Mouse (Mus musculus) skeletal muscle tissue, postnatal 0 days (tissue): ENCODE data around the gene Il33. TPM values are rescaled to one million over a fixed set of nuclear protein-coding genes. Genes with fewer than 3 reads are reported as not detected.

Experiments
- polyA plus RNA-seq: library from polyadenylated mRNA; unstranded; fragments of >200 nt; fragmentation: Nextera tagmentation; extraction: Ambion mirVana; gene quantifications from 2 replicates; pipeline ENCODE4 v1.2.1, GENCODE M21; 2015

Gene Il33
- polyA plus RNA-seq, result 6.4 and 7.0 TPM in 2 replicates

DNA sequence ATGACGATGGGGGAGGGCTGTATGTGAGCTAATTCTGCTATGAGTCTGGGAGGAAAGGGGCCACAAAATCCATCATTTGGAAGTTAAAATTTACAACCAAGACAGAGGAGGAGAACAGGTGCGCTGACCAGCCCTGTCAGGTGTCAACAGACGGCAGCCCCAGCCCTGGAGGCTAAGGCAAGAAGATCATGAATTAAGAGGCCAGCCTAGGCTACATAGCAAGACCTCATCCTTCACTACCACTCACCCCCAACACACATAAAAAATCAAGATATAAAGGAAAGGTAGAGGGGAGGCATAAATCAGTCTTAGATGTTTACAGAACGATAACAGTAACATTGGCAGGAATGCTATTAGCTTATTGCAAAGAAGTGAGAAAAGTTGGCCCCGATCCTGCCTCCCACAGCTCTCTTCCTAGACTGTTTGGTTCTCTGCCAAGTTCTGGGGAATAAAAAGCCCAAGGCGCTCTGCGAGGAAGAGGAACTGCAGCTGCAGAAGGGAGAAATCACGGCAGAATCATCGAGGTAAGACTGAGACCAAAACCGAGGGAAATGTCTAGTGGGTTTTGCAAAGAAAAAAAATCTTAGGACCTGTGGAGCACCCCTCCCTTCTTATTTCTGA is at the start of gene Il33:
Gene Il33 (plus strand): TSS at position 477 of the 621 bp plus-strand sequence.

DNA sequence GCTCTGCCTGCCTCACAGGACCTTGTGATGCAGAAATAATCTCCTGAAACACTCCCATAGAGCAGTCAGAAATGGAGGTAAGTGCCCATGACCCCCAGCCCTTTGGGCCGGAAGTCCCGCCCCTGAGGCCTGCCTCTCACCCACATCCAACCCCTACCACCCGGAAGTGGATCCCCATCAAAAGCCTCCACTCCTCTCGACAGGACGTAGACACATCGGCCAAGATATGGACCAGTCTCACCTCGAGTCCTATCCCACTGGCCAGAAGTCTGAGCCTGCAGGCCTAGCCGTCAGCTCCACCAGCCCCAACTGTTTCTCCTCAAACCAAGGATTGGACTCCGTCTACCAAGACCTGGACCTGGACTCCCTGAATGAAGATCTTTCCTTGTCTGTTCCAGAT is 78.7 kb downstream of the Il33 start, which contains the start of gene Trpd52l3:
Gene Trpd52l3 (plus strand): TSS at position 170 of the 400 bp plus-strand sequence.

Other genes with a start within 250 kb of the Il33 start
- gene Mlana, start 227.3 kb upstream of the Il33 start, polyA plus RNA-seq, result not detected in 2 replicates
- 2.3 and 2.8 TPM in 2 replicates for gene 9930021J03Rik, start 119.1 kb upstream of the Il33 start, polyA plus RNA-seq
- gene Ranbp6, start 112.1 kb upstream of the Il33 start, polyA plus RNA-seq, result 7.1 and 8.2 TPM in 2 replicates
- not detected in 2 replicates for gene Trpd52l3, start 78.7 kb downstream of the Il33 start, polyA plus RNA-seq
- gene Uhrf2, start 105.4 kb downstream of the Il33 start, polyA plus RNA-seq, result 17.0 and 22.8 TPM in 2 replicates